Mouse (Mus musculus) regulatory T cell (primary cell): ENCODE data around the gene Phf13.

Experiments used
- in situ Hi-C: fragments of 300-600 bp; cut with MboI, MseI; formaldehyde crosslinking; loops from one replicate; pipeline ENCODE4 v1.15.1; 2025; ENCODE audit warnings: high pct_unique_total_duplicates

The Phf13 gene

DNA sequence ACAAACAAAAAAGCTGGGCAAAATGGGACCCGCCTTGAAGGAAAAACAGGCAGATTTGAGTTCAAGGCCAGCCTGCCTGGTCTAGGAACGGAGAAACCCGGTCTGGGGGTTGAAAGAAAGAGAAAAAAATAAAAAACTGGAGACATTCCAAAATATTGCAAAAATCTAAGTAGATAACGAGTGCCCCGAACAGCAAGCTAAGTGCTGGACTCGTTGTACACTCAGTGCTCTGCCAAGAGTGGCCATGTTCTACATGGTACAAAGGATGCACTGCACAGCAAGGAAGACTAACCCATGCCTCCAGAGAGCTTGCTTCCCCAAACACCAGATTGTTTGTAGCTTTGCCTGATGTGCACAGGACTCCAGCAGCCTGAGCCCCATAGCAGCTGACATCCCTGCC lies 3.0 kb downstream of the Phf13 start:
- in situ Hi-C loops, result no loop called here

DNA sequence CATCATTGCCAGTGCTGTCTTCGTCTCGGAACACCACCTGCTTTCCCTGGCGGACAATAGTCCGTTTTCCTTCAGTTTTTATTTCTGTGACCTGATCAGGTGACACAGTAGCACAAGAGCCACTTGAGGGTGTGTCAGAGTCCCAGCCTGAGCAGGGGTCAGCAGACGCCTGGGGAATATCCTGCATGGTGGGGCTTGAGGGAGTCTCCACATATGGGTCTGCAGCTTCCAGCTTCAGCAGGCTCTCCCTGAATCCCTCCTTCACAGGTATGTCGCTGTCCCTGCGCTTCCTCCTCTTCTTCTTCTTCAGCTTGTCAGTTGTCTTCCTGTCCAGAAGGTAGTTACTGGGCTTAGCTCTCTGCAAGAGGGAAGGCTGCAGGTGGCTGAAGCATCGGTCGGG lies 4.0 kb downstream of the Phf13 start:
- in situ Hi-C loops, result no loop called here

DNA sequence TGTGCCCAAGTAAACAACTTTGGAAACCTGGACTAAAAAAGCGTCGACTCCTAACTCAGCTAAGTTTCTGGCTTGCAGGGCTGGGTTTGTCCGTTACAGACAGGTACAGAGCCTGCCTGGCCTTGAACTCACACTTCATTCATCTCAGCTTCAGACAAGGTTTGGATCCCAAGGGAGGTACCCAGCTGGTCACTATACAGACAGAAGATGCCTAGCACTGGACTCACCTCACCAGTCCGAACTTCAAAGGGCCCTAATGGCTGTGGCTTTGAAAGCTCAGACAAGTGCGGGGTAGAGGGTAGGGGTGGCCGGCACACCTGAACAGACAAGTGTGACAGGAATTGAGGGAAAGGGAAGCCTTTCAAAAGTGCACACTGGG lies 7.0 kb downstream of the Phf13 start:
- in situ Hi-C loops, result no loop called here

DNA sequence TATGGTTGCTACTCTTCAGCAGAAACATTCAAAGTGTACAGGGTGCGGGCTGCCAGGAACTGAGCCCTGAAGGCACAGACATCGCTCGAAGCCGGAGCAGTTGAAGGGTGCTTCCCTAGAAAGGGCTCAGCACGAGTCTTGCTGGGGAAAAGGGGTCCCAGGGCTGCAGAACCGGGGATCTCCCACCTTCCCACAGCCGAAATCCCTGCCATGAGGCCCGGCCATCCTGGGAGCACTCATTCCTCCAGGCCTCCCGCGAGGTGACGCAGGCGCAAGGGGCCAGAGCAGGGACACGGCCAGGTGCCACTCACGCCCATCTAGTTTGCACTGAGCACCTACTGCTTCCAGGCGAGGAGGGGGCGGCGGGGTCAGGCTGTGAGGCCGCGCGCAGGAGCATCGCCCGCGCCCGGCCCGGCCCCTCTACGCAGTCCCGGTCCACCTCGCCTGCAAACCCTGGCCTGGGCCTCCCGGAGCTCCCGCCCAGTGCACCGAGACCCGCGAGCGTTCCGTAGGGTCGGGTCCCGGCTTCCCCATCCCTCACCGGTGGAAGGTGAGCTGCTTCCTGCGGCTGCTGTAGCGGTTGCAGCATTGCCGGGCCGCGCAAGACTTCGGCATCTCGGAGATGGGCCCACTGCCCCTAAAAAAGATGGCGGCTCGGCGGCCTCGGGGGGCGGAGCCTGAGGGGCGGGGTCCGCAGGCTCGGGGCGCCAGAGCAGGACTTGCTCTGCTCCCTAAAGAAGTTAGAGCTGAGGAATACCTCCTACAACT lies 7.5 kb downstream of the Phf13 start, which contains the start of gene Thap3:
Gene Thap3, minus strand, starts transcription at position 656 of the 768 bp plus-strand sequence.
- in situ Hi-C loops, result no loop called here

DNA sequence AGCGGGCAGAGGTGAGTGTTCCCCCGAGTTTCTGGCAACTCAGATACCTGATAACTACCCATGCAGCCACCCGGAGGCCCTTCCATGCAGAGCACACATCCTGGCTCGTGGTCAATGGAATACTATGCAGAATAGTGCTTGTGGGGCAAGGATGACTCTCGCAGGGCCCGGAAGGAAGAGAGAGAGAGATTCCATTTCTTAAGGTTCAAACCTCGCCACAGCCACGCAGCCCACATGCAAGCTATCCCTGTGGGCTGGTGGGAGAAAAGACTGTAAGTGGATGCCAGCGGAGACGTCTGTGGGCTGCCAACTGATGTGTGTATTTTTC lies 8.1 kb downstream of the Phf13 start:
- in situ Hi-C loops, result no loop called here

DNA sequence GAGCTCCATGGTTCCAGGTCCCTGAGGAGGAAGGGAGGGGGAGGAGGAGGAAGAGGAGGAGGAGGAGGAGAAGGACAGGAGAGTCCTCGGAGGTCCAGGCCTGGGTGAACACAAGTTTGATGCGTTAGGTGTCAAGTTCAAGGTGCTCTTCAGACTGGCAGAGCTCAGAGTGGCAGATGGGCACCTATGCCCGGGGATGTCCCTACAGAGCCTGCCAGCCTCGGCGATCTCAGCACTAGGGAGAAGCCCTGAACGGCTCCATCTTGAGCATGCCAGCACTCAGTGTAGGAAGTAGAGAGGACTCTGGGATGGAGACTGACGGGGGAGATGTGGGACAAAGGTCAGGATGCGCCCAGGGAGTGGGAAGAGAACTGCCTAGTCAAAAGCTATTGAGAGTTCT lies 9.4 kb downstream of the Phf13 start:
- in situ Hi-C loops, result no loop called here

DNA sequence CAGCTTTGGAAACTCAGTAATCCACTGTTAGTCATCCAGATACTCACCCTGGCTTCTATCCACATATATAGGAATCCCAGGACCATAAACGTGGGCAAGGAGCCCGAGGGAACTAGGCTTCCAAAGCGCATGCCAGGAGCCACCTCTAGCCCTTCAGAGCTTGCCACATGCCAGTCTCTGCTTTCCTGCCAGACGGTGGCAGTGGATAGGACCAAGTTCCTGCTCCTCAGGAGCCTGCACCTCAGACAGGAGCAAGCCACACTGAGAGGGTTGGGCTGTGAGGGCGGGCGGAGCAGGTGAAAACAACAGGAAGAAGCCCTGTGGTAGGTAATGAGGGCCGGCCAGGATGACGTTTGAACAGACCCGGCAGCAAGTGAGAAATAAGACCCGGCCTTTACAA lies 10.2 kb downstream of the Phf13 start:
- in situ Hi-C loops, result no loop called here

DNA sequence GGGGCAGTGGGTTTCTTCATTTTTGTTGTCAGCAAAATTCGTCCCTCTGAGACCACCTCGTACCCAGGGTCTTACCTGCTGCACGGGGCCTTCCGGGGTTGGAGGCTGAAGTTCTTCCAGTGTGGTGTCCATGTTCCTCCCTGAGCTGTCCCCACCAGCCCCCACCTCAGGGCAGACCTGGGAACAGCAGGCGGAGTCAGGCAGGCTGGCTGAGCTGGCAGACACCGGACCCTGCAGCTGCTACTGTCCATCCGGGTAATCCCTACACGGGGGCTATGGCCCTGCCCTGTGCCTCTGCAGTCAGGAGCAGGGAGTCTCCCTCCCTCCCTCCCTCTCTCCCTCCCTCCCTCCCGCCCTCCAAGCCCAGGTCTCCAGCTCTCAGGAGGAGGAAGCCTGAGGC lies 12.5 kb downstream of the Phf13 start:
- in situ Hi-C loops, result loop anchor here (5.0 kb wide), 1 partner anchor 49 kb away; no protein-coding TSS in a partner anchor

DNA sequence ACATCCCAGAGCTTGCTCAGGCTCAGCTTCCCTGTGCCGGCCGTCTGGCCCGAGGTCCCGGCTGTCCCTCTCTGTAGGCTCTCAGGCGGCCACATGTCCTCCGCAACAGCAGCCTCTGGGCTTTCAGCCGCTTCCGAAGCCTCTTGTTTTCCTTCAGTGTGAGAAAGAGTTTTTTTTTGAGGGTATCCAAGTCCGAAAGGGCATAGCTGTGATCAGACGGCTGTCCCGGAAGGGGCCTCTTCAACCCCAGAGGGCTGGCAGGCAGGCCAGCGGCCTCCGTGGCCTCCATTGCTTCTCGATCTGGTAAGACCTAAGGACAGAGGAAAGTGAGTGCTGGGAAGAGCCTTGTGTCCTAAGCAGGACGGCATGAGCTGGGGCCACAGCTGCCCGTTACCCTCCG lies 13.0 kb downstream of the Phf13 start:
- in situ Hi-C loops, result loop anchor here (5.0 kb wide), 1 partner anchor 49 kb away; no protein-coding TSS in a partner anchor

DNA sequence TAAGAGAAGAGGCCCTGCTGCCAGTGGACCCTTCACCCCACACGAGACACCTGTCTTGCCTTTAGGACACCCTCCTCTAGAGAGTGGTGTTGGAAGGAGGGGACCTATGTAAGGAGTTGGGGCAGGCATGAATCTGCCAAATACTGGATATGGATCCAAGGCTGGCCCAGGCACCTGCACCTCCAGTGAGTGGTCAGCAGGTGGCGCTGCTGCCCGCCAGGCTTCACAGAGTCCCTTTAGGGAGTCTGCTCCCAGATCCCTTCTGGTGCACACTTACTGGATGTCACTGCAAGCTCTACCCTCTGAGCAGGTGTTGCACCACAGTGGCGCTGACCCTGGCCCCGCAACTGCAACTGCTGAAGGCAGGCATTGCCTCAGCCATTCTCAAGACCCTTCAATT lies 14.7 kb downstream of the Phf13 start:
- in situ Hi-C loops, result loop anchor here (5.0 kb wide), 1 partner anchor 51 kb away; no protein-coding TSS in a partner anchor

DNA sequence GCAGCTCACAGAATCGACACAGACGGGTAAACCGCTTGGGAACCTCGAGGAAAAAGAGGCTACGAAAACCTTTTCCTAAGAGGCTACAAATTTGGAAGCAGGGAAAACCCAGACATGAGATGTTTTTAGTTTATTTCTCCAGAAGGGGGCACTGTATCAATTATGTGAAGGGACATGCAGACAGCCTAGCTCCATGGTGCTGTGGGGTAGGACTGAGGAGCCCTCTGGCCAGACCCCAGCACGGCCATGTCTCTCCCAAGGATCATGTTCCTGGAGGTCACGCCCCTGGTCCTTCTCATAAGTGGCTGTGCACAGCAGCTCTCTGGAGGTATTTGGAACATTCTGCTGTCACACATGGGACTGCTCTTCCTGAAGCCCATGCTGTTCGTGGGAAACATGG lies 15.4 kb downstream of the Phf13 start:
- in situ Hi-C loops, result loop anchor here (5.0 kb wide), 1 partner anchor 52 kb away; no protein-coding TSS in a partner anchor

DNA sequence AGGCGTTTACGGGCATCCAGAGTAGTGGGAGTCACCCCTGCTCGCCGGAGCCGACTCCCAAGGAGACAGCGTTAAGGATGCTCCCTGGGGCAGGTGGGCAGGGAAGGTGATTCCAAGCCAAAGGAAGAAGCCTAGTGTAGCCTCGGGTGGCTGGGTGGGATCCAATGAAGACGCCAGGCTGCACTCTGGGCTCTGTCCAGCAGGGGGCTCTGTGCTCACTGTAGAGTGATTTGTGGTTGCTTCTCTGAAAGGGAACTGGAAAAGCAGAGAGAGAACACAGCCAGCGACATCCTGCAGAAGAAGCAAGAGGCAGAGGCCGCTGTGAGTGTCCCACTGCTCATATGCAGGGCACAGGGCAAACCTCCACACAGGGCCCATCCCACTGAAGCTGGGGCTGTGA lies 18.3 kb downstream of the Phf13 start:
- in situ Hi-C loops, result no loop called here

DNA sequence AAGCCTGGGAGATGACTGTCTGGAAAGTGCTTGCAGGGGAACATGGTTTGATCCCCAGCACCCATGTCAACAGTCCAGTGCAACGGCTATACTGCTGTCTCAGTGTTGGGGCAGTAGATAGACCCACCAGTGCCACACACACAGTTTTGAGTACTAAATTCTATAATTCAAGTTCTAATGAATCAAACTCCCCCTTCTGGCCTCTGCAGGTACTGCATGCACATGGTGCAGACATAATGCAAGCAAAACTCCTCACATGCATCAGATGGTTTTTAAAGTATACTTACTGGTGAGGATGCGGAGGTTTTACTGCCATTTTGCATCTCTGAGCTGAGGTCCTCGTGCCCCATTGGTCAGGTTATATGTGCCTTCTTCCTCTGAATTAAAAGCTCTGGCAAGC lies 20.6 kb downstream of the Phf13 start:
- in situ Hi-C loops, result no loop called here

DNA sequence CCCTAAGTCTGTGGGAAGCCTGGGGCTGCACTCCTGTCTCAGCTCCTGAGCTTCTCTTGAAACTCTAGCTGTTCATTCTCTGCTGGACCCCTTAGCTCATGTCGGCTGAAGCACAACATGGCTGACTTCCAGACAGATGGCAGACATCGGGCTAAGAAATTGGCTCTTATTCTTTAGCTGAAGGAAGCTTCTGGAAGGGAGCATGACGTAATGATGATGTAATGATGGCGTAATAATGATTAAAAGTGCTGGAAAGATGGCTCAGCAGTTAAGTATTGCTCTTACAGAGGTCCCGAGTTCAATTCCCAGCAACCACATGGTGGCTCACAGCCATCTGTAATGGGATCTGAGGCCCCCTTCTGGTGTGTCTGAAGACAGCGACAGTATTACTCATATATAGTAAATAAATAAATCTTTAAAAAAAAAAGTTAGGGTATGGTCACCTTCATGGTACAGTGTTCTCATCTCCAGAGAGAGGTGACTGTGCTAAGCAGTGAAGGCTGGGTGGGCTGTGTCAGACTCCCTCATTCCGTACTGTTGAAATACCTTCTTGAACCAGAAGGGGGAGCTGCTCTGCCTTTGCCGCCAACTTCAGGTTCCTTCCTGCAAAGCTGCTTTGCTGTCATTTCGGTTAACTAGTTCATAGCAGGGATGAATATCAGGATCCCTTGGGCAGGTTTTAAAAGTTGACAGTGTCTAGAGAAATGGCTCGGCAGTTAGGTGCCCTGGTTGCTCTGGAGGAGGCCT lies 23.7 kb downstream of the Phf13 start:
- in situ Hi-C loops, result no loop called here

DNA sequence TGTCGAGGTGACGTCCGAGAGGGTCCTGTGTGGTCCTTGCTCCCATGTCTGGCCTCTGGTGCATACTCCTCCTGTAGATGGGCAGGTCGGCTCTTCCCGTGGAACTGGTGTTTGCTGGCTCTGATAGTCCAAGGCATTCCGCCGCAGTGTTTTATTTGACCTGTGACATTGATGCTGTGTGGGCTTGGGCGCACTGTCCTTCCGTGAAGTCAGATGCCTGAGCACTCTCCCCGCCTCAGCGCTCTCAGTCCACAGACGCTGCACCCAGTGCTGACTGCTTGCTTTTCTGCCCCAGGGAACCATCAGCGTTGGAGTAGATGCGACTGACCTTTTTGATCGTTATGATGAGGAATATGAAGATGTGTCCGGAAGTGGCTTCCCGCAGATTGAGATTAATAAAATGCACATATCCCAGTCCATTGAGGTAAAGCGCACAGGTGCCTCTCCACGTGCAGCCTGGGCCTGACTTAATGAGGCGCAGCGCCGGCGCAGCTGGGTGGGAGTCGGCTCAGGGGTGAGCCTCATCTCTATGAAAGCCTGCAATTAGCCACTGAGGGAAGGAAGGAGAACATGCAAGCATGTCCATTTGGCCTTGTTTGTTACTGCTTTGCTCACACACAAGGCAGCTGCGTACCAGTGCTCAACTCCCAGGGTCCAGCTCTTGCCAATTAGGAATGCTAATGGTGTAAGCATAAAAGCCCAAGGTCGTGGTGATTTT lies 27.7 kb downstream of the Phf13 start:
- in situ Hi-C loops, result no loop called here

DNA sequence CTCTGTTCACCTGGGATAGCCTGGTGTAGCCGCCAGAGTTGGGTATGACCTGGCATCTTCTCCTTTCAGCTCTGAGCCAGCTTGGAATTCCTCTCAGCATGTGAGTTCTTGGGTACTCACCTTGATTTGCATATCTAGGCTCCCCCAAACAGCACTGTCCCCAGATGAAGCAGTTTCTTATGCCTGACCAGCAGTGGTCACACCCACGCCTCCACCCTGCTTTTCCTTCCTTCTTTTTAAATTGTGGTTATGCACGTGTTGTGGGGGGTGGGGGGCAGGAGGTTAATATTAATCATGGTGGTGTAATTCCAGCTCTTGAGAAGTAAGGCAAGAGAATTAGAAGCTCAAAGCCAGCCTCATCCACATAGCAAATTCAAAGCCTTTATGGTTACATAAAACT lies 33.2 kb downstream of the Phf13 start:
- in situ Hi-C loops, result no loop called here

DNA sequence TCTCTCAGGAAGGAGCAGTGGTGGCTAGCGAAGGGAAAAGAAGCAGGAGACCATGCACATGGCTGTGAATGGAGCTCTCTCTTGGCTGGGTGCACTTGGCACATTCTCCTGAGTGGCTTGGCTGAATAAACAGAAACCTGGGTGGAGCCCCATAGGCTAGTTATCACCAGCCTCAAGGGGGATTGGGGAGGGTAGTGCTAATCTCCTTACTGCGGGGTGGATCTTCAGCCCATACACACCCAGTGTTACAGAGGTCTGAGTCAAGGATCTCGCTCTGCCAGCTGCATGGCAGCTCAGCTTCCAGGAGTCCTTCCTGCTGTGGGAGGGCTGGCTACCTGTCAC lies 35.6 kb downstream of the Phf13 start:
- in situ Hi-C loops, result no loop called here

DNA sequence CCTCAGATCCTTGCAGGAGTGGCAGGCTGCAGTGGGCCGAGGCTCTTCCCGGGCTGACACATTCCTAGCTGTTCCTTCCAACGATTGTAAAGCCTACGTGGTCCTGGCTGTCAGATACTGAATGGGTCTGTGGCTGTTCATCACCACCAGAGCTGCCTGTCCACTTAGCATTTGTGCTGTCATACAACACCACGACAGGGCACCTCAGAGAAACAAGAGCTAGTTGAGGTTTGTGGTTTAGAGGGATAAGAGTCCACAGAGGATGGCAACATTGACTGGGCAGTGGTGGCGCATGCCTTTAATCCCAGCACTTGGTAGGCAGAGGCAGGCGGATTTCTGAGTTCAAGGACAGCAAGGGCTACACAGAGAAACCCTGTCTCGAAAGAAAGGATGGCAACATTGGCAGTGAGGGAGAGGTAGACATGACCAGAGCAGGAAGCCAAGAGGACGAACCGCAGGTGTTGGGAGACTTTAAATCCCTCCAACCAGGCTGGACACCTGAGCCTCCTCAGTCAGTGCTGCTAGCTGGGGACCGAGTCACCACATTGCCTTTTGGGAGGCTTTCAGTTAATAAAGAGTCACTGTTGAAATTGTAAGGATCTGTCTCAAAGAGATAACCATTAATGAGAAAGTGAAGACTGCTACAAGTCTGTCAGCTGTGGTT lies 36.1 kb downstream of the Phf13 start:
- in situ Hi-C loops, result no loop called here

DNA sequence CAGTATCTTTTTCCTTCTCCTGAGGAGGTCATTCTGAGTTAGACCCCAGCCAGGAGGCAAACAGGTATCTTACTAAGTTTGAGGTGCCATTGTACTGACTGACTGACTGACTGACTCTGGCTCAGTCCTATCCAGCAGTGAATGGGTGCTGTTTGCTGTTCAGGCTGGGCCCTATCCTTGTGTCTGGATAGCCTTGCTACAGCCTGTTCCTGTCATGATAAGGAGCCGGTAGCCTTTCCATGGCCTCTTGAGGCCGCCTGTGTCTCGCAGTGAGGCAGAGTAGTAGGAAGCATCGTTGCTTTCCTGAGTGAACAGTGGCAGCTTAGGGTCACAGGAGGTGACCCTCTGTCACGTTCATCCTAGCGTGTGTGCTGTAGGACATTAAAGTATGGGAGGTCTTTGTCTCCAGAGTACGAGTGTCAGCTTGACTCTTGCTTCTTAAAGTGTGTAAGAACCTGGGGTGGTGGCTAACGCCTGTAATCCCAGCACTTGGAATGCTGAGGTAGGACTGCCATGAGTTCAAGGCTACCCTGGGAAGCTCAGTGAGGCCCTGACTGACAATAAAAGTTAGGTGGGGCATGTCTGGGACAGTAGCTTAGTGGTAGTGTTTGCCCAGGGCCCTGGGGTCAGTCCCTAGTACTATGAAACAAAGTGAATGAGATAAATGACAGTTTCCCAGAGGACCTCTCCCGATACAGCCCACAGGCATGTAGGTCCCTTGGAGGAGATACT lies 38.3 kb downstream of the Phf13 start:
- in situ Hi-C loops, result no loop called here

DNA sequence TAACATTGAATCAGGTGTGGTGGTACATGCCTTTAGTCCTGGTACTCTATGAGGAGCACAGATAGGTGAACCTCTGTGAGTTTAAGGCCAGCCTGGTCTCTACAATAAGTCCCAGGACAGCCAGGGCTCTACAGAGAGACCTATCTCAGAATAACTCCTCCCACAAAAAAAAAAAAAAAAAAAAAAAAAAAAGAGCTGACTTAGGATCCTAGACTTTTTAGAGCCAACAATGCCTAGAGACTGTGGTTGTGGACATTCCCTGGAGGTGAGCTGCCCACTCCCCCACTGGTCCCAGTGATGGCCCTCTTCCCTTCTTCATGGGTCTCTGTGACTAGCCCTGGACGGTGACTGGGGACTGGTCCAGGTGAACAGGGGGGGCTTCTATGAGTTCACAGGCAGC lies 40.3 kb downstream of the Phf13 start:
- in situ Hi-C loops, result no loop called here

DNA sequence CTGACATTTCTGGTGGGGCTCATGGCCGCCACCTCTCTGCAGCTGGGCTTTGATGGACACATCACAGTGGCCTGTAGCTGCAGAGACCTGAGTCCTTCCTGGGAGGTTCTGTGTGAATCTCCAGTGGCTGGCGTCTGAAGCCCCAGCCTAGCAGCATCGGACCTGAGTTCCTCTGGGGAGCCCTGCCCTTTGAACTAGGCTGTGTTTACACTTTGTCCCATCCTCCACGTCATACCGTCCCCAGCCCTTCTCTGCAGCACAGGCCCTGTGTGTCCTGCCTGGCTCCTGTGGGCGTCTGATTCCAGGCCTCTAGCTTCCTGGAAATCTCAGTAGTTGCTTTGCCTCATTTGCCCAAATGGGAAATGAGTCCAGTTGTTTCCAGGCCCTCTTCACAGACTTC lies 42.8 kb downstream of the Phf13 start:
- in situ Hi-C loops, result no loop called here
